Mouse (Mus musculus): ENCODE measurements around the gene Shtn1. TPM values are rescaled to one million over a fixed set of nuclear protein-coding genes. Genes with fewer than 3 reads are reported as not detected.

Gene Shtn1
- total RNA-seq, 2 experiments from 2014 or later, result 3.7 to 3.9 TPM

DNA sequence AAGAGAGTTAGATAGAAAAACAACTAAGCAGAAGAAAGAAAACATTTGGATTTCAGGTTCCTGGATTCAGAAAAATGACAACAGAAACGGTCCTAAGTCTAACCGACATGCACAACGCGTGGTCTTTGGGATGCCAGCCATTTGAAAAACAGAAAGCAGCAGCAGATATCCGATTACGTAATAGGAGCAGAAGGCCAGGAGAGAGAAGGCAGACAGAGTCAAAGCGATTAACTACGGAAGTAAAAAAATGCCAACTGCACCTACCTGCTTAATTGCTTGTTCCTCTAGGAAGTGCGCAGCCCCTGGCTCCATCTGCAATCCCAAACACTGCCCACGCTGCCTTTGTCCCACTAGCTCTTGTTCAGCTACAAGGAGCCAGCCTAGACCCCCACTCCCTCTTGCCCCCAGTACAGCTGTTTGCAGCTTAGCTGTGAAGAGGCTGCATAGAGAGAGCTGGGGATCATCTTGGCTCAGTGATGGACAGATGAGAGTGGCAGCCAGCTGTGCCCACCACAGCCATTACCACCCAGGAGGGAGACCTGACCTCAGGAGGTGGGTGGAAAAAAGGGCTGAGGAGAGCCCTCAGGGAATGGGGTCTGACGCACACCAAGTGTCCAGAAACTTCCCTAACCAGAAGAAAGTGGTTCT, 100.6 kb downstream of the Shtn1 start:
- DNase-seq (ENCODE audit: low spot score in 2 of 2), result no peak

DNA sequence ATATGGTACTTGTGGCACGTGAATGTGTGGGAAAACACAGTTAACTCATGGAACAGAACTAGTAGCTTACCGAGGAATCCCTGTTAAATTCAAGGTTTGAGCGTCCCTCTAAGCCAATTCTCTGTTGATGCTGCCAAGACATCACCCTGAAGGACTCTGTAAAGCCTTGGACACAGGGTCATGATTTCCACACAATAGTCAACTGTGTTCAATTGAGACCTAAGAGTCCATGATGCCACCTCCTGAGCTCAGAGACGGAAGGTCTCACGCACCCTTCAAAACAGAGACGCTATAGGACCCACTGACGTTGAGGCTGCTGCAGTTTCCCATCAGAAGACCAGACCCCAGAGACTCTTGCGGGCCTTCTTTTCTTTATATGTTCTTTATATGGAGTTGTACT, 101.8 kb downstream of the Shtn1 start:
- DNase-seq (ENCODE audit: low spot score in 2 of 2), result no peak

DNA sequence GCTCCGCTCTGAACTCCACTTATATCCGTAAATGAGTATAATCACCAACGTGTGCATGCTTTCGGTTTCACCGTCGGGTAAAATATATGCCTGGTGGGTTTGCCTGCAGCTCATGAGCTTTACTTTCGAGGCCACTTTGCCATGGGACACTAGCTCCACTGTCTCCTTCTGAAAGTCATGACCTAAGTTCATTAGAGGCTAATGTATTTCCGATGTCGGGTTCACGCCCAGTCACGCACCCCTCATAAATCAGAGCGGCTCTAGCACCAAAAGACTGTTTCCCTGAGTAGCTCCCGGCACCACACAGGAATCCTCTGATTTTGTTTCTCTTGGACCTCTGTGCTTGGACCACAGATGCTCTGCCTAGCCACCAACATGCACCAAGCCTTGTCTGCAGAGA, 105.1 kb downstream of the Shtn1 start:
- no peak for DNase-seq (ENCODE audit: low spot score in 2 of 2)

GRCm38 (mm10) chr19:58968731-58969506, 107.0 kb downstream of the Shtn1 start:
- no peak for DNase-seq (ENCODE audit: low spot score in 2 of 2)

DNA sequence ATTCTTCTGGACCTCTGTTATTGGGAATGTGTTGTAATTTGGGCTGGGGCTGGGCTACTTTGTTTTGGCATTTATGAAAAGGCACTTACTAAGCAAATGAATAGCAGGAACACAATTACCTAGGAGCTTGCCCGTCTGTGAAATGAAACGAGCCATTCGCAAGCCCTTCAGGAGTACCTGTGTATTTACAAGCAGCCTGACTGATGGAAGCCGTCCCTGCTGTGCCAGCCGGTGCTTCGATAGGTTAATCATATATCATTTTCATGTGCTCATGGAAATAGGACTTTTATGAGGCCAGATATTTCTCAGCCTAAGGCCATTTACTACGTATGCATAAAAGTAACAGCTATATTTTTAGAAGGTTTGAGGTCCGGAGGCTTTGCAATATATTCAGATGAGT, 112.9 kb downstream of the Shtn1 start:
- no peak for DNase-seq (ENCODE audit: low spot score in 2 of 2)

- DNase-seq (ENCODE audit: low spot score in 2 of 2), result no peak
These were observed 121.1 kb downstream of the Shtn1 start for GRCm38 (mm10) chr19:58954779-58955178.

- no peak for DNase-seq (ENCODE audit: low spot score in 2 of 2)
These were observed 123.7 kb downstream of the Shtn1 start for GRCm38 (mm10) chr19:58952236-58952635.

GRCm38 (mm10) chr19:58951521-58951920, 124.4 kb downstream of the Shtn1 start:
- no peak for DNase-seq (ENCODE audit: low spot score in 2 of 2)

DNA sequence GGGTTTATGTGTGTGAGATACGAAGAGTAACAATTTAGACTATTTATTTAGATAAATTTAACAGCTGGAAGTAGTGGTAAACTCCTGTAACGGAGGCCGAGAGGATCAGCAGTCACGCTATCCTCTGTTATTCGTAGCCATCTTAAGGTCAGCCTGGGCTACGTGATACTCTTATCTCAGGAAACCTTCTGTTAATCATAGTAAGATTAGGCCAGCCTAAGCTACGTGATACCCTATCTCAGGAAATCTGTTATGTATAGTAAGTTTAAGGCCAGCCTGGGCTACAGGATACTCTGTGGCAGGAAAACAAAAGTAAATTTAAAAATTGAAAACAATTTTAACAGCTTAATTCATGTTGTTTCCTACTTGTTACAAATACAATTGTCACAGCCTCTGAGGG, 129.9 kb downstream of the Shtn1 start:
- no peak for DNase-seq (ENCODE audit: low spot score in 2 of 2)

GRCm38 (mm10) chr19:58942841-58943828, 132.8 kb downstream of the Shtn1 start, which contains the start of the genes Eno4 and Hspa12a:
Gene Eno4, plus strand, starts transcription at chr19:58943425.
Gene Hspa12a, minus strand, starts transcription at chr19:58943654.
- peak; percentile 93 to 95 for DNase-seq (ENCODE audit: low spot score in 2 of 2)

- DNase-seq (ENCODE audit: low spot score in 2 of 2), result no peak
These were observed 142.8 kb downstream of the Shtn1 start for GRCm38 (mm10) chr19:58933062-58933461.

- DNase-seq (ENCODE audit: low spot score in 2 of 2), result no peak
These were observed 144.7 kb downstream of the Shtn1 start for GRCm38 (mm10) chr19:58931081-58931800.

Other genes starting within 250 kb of the Shtn1 start
- under 1 TPM in 1 of 2 experiments, not detected in 1; 0.26 TPM for gene Eno4, start 132.7 kb downstream of the Shtn1 start, total RNA-seq (2021)
- 10 to 100 TPM; 19.7 to 22.0 TPM for gene Hspa12a, start 132.4 kb downstream of the Shtn1 start, total RNA-seq (2021)
- gene Vax1, start 94.0 kb upstream of the Shtn1 start, total RNA-seq (2021), result not detected
- gene Kcnk18, start 143.1 kb upstream of the Shtn1 start, total RNA-seq (2021), result not detected
- 1 to 10 TPM; 1.4 to 1.6 TPM for gene Slc18a2, start 184.8 kb upstream of the Shtn1 start, total RNA-seq (2021)
- 100 to 1,000 TPM; 716 to 892 TPM for gene Rps12-ps3, start 246.2 kb upstream of the Shtn1 start, total RNA-seq (2021)